Mouse (Mus musculus) colon, adult 2 months (tissue): ENCODE data around the gene Mfsd6. TPM values are rescaled to one million over a fixed set of nuclear protein-coding genes. Genes with fewer than 3 reads are reported as not detected.

Source experiments
- polyA plus RNA-seq: library from polyadenylated mRNA; depleted of rRNA; stranded (reverse); fragments of >200 nt; gene quantifications from 2 replicates; pipeline ENCODE4 v1.2.3, GENCODE M21; 2012; rRNA removed

The Mfsd6 gene
- polyA plus RNA-seq: 50.7 and 51.2 TPM in 2 replicates

GRCm38 (mm10) chr1:52727056-52727900 lies at the start of gene Mfsd6:
Gene Mfsd6 (minus strand): TSS chr1:52727462.

GRCm38 (mm10) chr1:52630248-52630936 lies 96.9 kb downstream of the Mfsd6 start, which contains the start of gene Nemp2:
Gene Nemp2 (plus strand): TSS chr1:52630703.

Other genes with a start within 250 kb of the Mfsd6 start
- gene Nab1, start 226.8 kb downstream of the Mfsd6 start, polyA plus RNA-seq: 12.9 and 14.0 TPM in 2 replicates
- 3.6 and 3.7 TPM in 2 replicates for gene Nemp2, start 96.8 kb downstream of the Mfsd6 start, polyA plus RNA-seq
- gene Inpp1, start 90.2 kb upstream of the Mfsd6 start, polyA plus RNA-seq: 5.8 and 6.6 TPM in 2 replicates
- 14.4 and 20.8 TPM in 2 replicates for gene Hibch, start 117.5 kb upstream of the Mfsd6 start, polyA plus RNA-seq